Mouse (Mus musculus) lung, adult 18-20 months (tissue): ENCODE data around the gene Scn3b.
A peak's percentile ranks its signal among the peaks of the same experiment; 100 is the strongest.

Source experiments
- DNase-seq, 2 experiments: peaks; one replicate each; pipeline ENCODE4 v3.0.0; 2022; ENCODE audit warnings: mixed read lengths in 2 of 2

Gene Scn3b

GRCm38 (mm10) chr9:40269103-40269861 lies at the start of gene Scn3b:
Gene Scn3b, plus strand, starts transcription at chr9:40269217.
- peak; percentile 73 to 82 for DNase-seq

- DNase-seq = no peak
Observed at GRCm38 (mm10) chr9:40224289-40224688, 44.7 kb upstream of the Scn3b start.

DNA sequence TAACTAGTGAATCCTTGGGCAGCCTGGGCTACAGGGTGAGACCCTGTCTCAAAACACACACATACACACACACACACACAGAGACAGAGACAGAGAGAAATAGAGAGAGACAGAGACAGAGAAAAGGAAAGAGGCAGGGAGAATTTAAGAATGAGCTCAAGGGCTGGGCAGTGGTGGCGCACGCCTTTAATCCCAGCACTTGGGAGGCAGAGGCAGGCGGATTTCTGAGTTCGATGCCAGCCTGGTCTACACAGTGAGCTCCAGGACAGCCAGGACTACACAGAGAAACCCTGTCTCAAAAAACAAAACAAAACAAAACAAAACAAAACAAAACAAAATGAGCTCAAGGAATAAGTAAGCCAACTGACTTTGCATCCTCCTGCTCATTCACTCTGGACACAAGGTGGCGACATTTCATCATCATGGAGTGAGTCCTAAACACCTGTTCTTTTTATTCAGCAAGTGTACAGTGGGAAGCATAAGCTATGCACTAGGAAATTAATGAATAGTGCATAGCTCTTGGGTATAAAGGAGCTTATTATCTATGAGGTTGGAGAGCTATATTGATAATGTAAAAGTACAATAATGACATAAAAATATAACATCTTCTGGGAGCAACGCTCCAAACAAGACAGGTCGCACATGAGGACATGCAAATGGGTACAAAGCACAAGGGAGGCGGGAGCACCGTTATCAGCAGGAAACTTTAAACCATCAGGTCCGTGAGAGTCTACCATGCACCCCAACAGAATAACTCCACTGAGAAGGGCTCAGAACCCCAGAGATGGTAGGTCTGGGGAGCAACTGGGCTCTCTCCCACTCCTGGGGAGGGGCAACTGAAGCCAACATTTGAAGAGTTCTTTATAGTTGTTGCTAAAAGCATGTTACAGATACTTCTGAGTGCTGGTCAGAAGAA lies 40.9 kb upstream of the Scn3b start:
- DNase-seq = peak in 1 of 2 experiments; percentile 36

- no peak for DNase-seq
Observed at GRCm38 (mm10) chr9:40228804-40229331, 40.1 kb upstream of the Scn3b start.

GRCm38 (mm10) chr9:40229479-40229878 lies 39.5 kb upstream of the Scn3b start:
- no peak for DNase-seq

- no peak for DNase-seq
Observed at GRCm38 (mm10) chr9:40231019-40231418, 38.0 kb upstream of the Scn3b start.

DNA sequence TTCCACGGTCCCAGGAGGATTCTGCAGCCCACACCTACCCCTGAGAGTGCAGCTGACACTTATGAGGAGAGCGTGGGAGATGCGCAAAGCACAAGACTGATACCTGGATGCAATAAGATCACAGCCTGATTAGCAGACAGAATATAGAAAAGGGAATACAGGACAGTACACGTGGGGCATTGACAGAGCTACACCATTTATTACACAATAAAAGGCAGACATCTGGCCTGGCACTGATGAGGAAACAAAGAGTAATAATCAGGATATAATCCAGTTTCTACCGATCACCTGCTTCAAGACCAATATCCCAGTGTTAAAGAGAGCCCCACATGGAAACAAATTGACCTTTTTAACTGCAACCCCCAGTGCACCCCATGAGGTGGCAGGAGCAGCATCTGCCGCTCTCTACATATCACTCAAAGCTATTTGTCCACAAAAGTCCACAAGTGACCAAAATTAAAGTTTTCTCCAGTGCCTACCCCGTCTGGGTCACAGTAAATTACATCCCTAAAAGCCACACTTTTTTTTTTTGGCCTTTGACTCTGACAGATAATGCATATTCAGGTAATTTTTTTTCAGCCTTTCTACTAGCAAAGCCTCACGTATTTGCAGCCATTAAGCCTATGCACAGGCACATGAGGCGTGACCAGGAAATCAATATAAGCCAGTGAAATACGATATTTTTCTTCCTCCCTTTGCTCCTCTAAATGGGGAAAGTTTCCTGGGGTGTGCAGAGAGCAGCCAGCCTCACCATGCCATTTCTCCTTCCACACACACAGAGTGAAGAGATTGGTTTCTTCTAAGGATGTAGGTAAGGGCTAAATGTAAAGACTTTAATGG lies 34.6 kb upstream of the Scn3b start:
- DNase-seq = no peak

GRCm38 (mm10) chr9:40235220-40235619 lies 33.8 kb upstream of the Scn3b start:
- no peak for DNase-seq

GRCm38 (mm10) chr9:40239749-40240148 lies 29.3 kb upstream of the Scn3b start:
- no peak for DNase-seq

GRCm38 (mm10) chr9:40240311-40240710 lies 28.7 kb upstream of the Scn3b start:
- DNase-seq = no peak

DNA sequence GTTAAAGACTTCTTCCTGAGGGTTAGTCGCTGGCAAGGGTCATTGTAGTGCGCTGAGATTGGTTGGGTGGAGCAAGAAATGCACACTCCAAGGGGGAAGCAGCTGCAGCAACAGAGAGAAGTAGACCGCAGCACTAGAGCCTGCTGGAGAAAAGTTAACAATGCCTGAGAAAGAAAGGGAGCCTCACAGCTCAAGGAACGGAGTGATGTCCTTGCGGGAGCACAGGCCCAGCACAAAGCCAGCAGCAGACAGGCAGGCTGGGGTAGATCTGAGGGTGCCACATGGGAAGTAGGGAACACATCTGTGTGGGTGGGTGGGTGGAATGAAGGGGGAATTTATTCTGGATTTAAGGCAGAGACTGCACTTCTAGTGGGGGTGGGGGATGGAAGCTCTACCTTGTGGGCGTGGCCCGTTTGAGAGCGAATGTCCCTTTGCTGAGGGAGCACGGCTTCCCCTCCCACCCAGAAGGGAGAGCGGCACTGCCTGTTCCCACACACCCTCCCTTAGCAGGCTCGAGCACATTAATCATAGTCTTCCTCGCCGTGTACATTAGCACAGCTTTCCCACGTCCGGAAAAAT lies 27.7 kb upstream of the Scn3b start:
- DNase-seq = peak; percentile 45 to 61

DNA sequence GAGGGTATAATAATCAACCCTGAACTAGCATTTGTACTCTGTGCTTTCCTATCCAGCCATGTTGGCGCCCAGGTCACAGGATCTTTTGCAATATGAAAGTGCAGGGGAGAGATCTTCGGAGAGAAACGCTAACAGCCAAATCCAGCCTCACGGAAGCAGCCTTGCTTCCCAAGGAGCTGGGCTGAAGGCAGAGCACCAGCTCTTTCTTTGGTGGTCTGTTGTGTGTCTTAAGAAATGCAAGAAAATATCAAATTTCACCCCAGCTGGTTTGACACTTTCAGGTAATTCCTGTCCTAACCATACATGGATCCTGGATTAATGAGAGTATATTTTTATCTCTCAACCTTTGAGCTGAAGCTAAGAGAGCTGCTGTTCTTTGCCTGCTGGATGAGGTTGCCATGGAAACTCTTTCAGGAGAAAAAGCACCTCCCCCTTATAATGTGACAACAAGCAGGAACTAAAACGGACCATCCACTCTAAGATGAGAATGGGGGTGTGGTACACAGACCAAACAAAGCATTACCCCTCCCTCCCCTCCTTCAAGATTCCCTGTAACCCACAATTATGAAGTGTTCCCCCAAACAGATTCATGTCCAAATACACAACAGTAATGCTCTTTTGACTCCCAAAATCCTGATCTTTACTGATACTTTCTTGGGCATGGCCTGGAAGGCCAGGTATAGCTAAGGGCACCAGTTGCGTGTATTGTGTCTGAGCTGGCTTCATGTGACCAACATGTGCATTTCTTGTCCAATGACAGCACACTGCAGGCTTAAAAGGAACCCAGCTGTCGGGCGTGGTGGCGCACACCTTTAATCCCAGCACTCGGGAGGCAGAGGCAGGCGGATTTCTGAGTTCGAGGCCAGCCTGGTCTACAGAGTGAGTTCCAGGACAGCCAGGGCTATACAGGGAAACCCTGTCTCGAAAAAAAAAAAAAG lies 26.8 kb upstream of the Scn3b start:
- DNase-seq = peak in 1 of 2 experiments; percentile 4

GRCm38 (mm10) chr9:40245466-40245865 lies 23.6 kb upstream of the Scn3b start:
- no peak for DNase-seq

- DNase-seq = no peak
Observed at GRCm38 (mm10) chr9:40245974-40246665, 22.9 kb upstream of the Scn3b start.

GRCm38 (mm10) chr9:40246702-40247101 lies 22.3 kb upstream of the Scn3b start:
- DNase-seq = no peak

GRCm38 (mm10) chr9:40249106-40249505 lies 19.9 kb upstream of the Scn3b start:
- DNase-seq = peak in 1 of 2 experiments; percentile 10

- DNase-seq = no peak
Observed at GRCm38 (mm10) chr9:40252459-40252858, 16.6 kb upstream of the Scn3b start.

- DNase-seq = no peak
Observed at GRCm38 (mm10) chr9:40263874-40264273, 5.1 kb upstream of the Scn3b start.

DNA sequence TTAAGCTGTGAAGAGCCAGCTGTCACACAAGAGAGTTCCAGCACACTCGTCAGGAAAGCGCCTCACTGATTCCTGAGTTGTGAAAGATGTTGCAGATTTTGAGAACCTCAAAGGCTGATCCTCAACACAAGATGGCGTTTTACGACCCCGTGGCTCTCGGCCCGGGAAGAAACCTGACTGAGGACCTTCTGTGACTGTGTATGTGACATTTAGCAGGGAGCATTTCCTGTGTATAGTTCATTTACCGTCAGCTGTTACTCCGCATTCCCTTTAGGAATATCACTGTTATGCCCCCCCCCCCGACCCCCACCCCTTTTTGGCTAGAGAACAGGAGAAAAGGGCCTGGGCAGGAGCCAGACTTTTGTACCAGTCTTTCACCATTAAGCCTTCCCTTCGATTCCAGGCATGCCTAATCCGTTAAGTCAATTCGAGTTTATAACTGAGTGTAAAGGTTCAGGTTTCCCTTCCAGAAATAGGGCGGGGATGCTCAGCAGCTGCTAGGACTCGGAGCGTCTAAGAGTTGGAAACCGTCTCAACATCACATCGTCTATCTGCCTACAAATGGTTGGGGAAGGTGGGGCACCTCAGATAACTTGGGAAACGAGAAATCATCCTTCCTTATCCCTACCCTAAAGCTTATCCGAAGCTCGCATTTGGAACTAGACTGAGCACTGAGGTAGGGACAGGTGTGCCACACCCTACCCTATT lies 823 bp upstream of the Scn3b start:
- DNase-seq = no peak

- DNase-seq = no peak
Observed at GRCm38 (mm10) chr9:40268748-40269102, 292 bp upstream of the Scn3b start.
